Mouse (Mus musculus) right cerebral cortex, postnatal 36 days (tissue): Measurements from ENCODE around the gene Ubr3.
"Not testable (repeated sequence)": the region's sequence is repeated elsewhere in the genome, so short reads cannot be mapped to it uniquely, and the experiment has no call there.

Source experiments
- DNase-seq, 2 experiments: peaks; one replicate each; pipeline ENCODE4 v3.0.0; 2022; ENCODE audit warnings: low spot score in 2 of 2, mixed read lengths in 1 of 2

Gene Ubr3

DNA sequence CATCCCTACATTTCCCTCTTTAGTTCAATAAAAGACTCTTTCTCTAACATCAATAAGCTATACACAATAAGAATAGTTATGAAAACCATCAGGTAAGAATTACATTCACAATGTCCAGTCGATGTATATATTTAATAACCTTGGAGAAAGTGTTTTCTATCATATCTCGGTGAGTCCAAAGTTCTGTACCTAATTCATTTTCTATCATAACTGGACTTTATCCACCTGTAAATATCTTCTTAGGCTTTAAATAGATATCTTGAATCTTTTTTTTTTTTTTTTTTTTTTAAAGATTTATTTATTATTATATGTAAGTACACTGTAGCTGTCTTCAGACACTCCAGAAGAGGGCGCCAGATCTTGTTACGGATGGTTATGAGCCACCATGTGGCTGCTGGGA, 10.3 kb downstream of the Ubr3 start:
- not testable (repeated sequence) for DNase-seq

DNA sequence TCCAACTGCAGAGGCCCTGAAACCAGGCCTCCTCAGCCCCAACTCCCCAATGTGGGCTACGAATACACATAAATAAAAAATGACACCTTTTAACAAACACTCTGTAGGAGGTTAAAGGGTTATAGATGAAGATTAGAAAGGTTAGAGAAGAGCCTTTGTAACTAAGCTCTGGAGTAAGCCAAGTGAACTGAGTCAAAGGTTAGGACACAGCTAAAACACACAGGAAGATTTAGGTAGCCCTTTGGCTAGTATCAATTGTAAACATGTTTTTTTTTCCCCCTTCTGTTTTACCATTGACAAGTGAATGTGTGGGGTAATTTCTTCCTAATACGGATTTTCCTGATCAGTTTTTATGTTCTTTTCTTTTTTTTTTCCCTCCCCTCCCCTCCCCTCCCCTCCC, 15.8 kb downstream of the Ubr3 start:
- DNase-seq, result no peak

DNA sequence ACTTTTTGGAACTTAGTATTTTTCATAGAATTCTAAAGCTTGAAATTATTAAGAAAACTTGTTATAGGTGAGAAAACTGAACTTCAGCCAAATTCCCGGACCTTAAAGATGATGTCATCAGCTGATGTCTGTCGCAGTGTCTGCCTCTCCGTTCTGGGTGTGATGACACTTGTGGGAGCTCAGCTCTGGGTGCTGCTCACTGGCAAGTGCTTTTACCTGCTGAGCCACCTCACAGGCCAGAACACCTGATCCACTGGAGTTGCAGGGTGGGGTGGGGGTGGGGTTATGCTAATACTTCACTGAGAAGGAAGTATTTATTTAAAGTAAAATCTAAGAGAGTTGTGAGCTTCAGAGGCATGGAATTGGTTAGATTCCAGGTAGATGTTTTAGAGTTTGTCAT, 20.3 kb downstream of the Ubr3 start:
- no peak for DNase-seq

GRCm38 (mm10) chr2:69924943-69925342, 27.9 kb downstream of the Ubr3 start:
- no peak for DNase-seq

DNA sequence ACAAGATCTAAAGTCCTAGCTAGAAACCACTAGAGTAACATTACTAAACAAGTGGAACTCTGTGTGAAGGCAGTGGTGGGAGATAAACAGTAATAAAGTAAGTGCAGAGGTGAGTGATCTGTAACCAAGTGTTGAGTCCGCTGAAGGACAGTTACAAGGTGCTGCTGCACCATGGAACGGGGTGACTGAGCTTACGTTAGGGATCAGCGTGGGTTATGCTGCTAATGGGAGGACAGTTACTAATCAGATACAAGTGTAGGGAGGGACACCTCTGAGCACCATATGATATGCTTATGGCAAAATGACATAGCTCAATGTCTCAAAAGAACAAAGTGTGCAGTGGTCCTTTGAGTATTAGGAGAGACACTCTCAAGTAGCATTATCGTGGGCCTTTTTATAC, 39.3 kb downstream of the Ubr3 start:
- no peak for DNase-seq

GRCm38 (mm10) chr2:69939226-69939625, 42.2 kb downstream of the Ubr3 start:
- no peak for DNase-seq

DNA sequence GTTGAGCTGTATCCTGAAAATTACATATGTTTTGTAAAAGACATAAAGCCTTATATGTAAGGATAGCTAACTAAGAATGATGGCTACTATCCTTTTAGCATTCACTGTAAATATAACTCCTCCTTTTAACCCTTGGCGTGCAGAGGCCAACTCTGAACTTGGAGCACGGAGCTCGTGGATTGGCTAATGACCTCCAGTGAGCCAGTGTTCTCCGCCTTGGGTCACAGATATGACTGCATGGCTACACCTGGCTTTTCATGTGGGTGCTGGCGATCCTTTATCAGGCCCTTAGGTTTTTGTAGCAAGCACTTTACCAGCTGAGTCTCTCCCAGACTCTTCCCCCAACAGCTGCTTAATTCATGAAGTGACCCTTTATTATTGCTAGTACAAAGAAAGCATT, 42.6 kb downstream of the Ubr3 start:
- DNase-seq, result no peak

DNA sequence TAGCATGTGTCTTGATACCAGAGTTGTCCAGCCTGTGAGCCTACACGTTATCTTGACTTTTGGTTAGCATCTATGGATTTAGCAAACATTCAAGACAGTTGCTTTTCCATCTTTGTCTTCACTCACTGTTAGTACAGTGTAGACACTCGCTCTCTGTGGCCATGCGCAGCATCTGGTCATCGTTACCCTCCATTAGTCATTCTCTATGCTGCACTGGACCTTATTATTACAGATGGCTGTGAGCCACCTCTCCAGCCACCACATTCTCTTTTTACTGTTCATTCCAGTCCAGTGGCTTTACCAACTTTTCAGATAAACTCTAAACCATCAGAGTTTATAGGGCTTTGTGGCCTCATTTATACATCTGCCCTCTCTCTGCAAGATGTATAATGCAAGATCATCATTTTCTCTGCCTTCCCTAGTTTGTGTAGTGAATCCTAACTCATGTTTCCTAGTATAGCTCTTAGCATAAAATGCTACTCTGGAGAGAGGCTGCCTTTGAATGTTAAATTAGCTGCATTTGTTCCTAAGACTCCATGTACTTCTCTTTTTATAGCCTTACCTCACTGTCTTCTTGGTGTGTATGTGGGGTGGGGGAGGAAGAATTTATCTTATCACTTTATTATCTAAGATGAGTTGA, 44.5 kb downstream of the Ubr3 start:
- DNase-seq, result no peak

- no peak for DNase-seq
These were observed 55.8 kb downstream of the Ubr3 start for GRCm38 (mm10) chr2:69952849-69953248.

DNA sequence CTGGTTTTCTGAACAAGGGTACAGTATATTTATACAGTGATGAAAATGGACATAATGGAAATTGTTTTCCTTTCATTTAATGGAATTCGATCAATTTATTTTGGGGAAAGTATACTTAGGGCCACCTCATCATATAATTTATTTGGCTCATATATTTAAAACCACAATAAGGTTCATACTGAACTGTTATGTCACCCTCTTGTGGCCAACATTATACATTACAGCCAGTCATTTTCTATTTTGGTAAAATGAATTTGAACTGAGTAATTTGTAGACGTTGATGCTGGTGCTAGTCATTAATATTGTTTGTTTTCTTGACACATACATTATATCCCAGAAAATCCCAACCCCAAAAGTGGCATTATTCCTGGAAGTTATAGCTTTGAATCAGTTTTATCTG, 58.6 kb downstream of the Ubr3 start:
- DNase-seq, result no peak

DNA sequence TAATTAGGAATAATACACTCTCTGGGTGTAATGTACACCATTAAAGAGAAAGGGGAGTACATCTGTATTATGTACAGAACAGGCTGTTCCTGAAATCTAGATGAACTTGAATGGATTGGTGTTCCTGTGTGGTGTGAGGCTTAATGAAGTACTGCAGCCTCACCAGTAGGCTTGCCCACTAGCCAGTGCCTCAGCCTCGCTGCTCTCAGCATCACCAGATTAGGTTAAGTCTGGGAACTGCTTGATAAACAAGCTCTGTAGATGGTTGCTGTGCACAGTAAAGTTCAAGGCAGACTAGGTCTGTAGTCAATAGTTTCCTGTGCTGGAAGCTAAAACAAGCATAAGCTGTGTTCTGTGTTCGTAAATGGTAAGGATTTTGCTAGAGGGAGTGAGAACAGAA, 60.6 kb downstream of the Ubr3 start:
- no peak for DNase-seq

DNA sequence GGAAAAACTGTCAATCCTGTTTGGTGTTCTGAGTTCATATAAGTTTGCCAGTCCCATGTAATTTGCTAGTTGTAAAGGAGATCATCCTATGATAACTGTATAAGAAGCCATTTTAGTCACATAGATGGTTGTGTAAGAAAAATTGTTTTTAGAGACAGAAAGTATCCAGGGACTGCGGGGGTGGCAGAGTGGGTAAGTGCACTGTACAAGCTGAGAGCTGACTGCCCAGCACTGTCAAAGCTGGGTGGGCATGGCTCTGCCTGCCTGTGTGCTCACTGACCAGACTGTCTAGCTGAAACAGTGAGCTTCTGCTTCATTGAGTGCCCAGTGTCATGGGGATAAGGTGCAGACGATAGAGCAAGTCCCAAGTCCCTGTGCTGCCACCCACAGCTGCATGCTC, 77.8 kb downstream of the Ubr3 start:
- peak in 1 of 2 experiments; percentile 42 for DNase-seq

GRCm38 (mm10) chr2:69989224-69989623, 92.2 kb downstream of the Ubr3 start:
- no peak for DNase-seq

DNA sequence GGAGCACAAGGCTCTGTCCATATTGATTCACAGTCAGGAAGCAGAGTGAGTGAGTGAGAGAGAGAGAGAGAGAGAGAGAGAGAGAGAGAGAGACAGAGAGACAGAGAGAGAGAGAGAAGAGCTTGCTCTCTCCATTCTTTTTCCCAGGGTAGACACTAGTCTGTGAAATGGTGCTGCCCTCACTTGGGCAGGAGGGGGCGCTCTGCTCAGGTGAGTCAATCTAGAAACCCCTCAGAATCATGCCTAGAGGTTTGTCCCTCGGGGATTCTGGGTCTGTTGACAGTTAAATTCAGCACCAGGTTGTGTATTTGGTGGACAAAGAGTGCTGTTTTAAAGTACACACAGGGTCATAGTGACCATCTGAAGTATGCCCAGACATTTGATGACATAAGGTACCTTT, 93.6 kb downstream of the Ubr3 start:
- no peak for DNase-seq

- DNase-seq, result not testable (repeated sequence)
These were observed 97.2 kb downstream of the Ubr3 start for GRCm38 (mm10) chr2:69994082-69994736.

DNA sequence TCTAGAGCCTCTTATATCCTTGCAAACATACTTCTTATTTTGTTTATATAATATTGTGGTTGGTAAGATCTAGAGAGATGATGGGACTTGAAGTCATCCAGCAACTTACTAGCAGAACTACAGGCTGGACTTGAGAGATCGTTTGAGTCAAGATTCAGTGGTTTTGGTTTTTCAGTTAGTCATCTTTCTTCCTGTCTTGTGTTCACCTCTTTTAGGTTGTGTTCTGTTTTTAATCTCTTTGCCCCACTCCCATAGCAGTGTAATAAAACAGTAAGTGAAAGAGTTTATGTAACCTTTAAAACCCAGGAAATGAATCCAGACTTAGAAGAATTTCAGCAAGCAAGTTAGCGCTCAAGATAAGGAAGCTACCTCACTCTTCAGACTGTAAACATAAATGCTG, 97.7 kb downstream of the Ubr3 start:
- no peak for DNase-seq

DNA sequence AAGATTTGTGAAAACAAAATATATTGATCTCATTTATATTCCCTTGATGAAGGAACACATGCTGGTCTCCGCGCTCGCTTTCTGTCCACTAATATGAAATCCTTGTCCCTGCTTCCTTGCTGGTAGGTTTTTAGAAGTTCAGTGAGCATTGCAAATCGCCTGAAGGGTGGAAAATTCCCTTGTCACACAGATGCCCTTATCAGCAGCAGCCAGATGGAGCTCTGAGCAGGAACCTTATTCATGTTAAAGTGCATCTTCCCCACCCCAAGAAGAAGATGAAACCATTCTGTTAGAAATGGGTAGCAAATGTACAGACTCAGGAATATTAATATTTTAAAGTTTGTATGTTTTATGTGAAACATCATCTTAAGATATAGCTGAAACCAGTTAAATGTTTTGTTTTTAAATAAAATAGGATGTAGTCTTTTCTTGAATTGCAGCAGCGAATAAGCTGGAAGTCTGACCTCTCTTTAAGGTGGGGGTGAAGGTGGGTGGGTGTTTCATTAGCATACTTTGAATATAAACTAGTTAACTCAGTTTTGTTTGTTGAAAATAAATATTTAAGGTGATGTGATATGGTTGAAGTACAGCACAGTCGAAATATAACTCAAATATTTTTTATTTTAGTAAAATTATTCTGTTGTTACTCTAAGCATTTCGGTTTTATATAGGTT, 102.2 kb downstream of the Ubr3 start:
- DNase-seq, result no peak

- no peak for DNase-seq
These were observed 103.3 kb downstream of the Ubr3 start for GRCm38 (mm10) chr2:70000316-70000715.

GRCm38 (mm10) chr2:70006492-70006891, 109.4 kb downstream of the Ubr3 start:
- DNase-seq, result no peak

DNA sequence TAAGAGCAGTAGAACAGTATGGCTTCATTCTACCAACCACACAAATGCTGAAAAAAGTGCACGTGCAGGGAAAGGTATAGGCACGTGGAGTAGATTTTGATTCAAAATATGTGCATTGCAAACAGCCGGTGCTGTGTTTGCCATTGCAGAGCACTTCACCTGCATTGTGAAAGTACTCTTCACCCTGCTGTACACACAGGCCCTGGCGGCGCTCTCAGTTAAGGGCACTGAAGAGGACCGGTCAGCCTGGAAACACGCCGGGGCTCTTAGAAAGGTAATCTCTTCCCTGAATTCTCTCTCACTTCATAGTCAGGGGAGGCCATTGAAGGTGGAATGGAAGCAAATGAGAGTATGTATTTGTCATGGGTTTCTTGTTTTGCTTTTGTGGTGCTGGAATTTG, 115.9 kb downstream of the Ubr3 start:
- DNase-seq, result no peak

GRCm38 (mm10) chr2:70018236-70018635, 121.2 kb downstream of the Ubr3 start:
- no peak for DNase-seq

GRCm38 (mm10) chr2:70024454-70024853, 127.4 kb downstream of the Ubr3 start:
- no peak for DNase-seq

DNA sequence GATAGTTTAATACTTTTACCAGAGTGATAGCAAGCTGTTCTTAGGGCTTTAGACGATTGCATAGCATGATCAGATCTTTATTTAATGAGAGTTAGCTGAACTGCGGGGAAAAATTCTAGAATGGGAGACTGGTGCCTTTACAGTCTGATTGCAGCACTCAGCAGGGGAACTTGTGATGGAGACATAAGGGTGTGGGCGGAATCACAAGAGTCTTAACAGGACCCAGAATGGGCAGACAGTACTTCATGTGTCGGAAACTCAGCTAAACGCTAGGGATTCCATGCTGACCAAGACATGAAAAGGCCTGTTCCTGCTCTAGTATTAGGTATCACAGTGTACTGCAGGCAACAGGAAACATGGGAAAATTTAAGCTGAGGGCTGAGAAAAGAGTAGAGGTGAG, 128.7 kb downstream of the Ubr3 start:
- peak in 1 of 2 experiments; percentile 42 for DNase-seq
